Mouse (Mus musculus) gastrocnemius, postnatal 25 days (tissue): Measurements from ENCODE around the gene Dctn3. TPM values are rescaled to one million over a fixed set of nuclear protein-coding genes. Genes with fewer than 3 reads are reported as not detected.
"Not testable (repeated sequence)": the region's sequence is repeated elsewhere in the genome, so short reads cannot be mapped to it uniquely, and the experiment has no call there.

Experiments
- DNase-seq: peaks from one replicate; pipeline ENCODE4 v3.0.0; 2022
- long read RNA-seq, 2 experiments: library from polyadenylated mRNA; stranded (forward); transcript quantifications; one replicate each; pipeline ENCODE4 v2.0.0; 2021
- total RNA-seq, 2 experiments: library from RNA; stranded (reverse); gene quantifications; 1 replicate in 1 of 2; 2 replicates in 1 of 2; pipeline ENCODE4 v1.2.3; 2021

Dctn3 gene
- 10 to 100 TPM; 38.5 to 40.6 TPM for total RNA-seq
- long read RNA-seq, experiment 1, transcript Dctn3-201 (7 exons, 973 nt) = major isoform, 118 of 125 reads
- long read RNA-seq, experiment 1, partial matches to known transcripts = 3 of 125 reads
- long read RNA-seq, experiment 1, other reads (novel, unspliced or antisense) = 1 of 125 reads
- long read RNA-seq, experiment 2, transcript Dctn3-201 (7 exons, 973 nt) = major isoform, 66 of 71 reads
- long read RNA-seq, experiment 2, partial matches to known transcripts = 2 of 71 reads
- long read RNA-seq, experiment 2, other reads (novel, unspliced or antisense) = 3 of 71 reads

GRCm38 (mm10) chr4:41722918-41723351, at the start of gene Dctn3:
Gene Dctn3, minus strand, starts transcription at chr4:41723170.
- DNase-seq = peak; percentile 83

- DNase-seq = not testable (repeated sequence)
Measured at GRCm38 (mm10) chr4:41767301-41767700, 44.3 kb upstream of the Dctn3 start.

- DNase-seq = not testable (repeated sequence)
Measured at GRCm38 (mm10) chr4:41763176-41763575, 40.2 kb upstream of the Dctn3 start.

DNA sequence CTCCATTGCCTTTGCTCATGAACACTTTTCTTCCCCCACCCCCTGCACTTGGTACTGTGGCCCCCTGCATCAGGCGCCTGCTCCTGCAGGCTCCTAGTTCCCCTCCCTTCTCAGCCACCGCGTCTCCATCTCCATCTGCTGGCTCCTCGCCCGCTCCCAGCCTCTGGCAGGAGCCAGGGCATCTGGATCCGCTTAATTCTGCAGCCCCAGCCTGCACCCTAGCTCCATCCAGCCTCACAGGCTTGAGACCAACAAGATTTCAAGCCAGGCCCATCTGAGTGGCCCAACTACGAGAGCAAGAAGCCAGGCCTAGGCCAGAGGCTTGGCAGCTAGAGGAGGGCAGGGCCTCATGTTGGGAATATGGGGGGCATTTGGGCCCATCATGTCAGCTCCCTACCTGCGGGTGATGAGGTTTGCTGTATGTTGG, 39.7 kb upstream of the Dctn3 start:
- peak; percentile 89 for DNase-seq

- peak; percentile 53 for DNase-seq
Measured at GRCm38 (mm10) chr4:41762099-41762687, 39.2 kb upstream of the Dctn3 start.

DNA sequence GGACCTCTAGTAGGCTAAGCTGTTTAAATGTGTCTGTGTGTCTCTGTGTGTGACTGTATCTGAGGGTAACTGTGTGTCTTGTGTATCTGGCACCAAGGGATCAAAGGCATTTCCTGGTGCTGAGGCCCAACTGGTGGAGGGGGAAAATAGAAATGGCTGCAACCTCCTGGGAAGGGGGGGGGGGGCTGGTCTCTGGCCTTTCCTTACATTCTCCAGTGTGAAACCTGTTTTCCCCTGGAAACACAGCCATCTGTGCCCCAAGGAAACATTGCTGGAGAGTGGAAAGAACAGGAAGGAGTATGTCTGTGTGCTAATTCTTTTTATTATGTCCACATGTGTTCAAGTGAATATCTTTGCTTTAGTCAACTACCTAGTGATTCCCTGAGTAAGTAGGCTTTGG, 38.7 kb upstream of the Dctn3 start:
- DNase-seq = no peak

GRCm38 (mm10) chr4:41760911-41761310, 37.9 kb upstream of the Dctn3 start:
- no peak for DNase-seq

- DNase-seq = peak; percentile 96
Measured at GRCm38 (mm10) chr4:41760288-41760721, 37.3 kb upstream of the Dctn3 start.

- DNase-seq = no peak
Measured at GRCm38 (mm10) chr4:41759656-41760287, 36.8 kb upstream of the Dctn3 start.

DNA sequence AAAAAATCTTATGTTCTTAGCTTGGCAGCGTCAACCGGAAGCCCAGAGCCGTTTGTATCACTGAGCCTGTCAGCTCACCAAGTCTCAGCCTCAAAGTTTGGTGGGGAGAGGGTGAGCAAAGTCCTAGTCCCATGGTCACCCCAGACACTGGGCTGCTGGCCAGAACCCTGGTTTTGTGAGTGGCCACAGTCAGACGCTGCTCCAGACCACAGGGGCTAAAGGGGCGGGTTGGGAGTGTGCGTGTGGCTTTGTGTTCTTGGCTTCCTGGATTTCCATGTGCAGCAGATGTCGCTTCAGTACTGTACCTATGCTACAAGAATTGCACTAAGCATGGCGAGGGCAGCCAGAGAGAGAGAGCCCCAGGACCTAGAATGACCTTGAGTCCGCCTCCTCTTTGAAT, 36.2 kb upstream of the Dctn3 start:
- DNase-seq = no peak

GRCm38 (mm10) chr4:41758701-41759100, 35.7 kb upstream of the Dctn3 start:
- DNase-seq = no peak

GRCm38 (mm10) chr4:41758021-41758420, 35.1 kb upstream of the Dctn3 start:
- no peak for DNase-seq

DNA sequence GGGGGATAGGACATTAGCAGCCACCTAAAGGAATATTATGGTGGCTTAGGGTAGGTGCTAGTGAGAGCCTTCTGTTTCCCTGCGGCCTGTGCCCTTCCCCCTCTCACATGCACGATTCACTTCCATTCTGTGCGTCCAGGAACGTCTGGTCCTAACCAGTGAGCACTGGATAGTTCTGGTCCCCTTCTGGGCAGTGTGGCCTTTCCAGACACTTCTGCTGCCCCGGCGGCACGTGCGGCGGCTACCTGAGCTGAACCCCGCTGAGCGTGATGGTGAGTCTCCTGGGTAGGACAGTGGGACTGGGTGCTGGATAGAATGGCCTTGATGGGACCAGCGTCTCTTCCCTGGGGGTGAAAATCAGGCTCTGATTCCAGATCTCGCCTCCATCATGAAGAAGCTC, 34.4 kb upstream of the Dctn3 start:
- no peak for DNase-seq

DNA sequence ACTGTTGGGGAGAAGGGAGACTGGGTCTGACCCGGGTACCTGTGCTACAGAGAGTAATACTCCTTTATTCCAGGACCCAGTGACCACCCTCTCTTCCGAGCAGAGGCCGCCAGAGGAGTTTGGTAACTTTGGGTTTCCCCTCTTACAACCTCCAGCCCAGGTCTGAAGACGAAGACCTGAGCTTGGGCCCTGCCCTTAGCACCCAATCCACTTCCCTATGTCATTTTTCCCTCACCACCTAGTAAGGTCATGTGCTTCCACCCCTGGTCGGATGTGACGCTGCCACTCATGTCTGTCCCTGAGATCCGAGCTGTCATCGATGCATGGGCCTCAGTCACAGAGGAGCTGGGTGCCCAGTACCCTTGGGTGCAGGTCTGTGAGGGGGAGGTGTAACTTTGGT, 33.5 kb upstream of the Dctn3 start:
- no peak for DNase-seq

DNA sequence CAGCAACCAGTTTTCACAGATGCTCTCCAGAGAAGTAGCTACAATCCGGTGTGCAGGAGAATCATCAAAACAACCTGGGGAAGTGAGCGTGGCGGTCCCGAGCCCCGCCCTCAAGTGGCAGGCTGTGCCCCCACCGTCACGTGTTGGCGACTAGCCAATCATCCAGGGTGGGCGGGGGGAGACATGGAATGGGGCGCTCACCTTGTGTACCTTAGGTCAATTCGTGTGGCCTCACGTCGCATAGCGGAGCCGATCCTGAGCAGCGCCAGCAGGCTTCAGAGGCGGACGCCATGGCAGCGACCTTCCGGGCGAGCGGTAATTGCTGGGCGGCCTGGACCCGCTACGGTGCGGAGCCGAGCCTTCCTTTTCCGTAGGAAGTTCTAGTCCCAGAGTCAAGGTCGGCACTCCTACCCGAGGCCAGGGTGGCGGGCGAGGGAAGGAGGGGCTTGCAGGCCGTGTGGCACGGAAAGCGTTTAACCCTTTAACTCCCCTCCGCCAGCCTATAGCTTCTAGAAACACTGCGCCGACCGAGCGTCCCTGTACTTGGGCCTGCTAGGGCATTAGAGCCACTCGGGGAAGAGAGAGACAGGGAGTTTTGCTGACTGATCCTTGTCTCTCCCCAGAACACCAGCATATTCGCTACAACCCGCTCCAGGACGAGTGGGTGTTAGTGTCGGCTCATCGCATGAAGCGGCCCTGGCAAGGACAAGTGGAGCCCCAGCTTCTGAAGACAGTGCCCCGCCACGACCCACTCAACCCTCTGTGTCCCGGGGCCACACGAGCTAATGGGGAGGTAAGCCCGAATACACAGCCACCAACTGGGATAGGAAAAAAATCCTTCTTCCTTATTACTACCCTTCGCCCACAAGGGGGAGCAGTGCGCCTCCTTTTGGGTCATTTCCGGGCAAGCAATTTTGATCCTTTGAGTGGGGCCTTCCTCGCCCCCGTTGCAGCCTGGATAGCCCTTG, 32.7 kb upstream of the Dctn3 start, which contains the start of gene Sigmar1:
TSS of gene Sigmar1 (minus strand) at position 820 of the 968 bp plus-strand sequence.
- DNase-seq = peak; percentile 80

GRCm38 (mm10) chr4:41754797-41755337, 31.9 kb upstream of the Dctn3 start, which contains the start of gene Galt:
Gene Galt, plus strand, starts transcription at chr4:41755228.
- DNase-seq = no peak

- DNase-seq = no peak
Measured at GRCm38 (mm10) chr4:41745021-41745420, 22.1 kb upstream of the Dctn3 start.

DNA sequence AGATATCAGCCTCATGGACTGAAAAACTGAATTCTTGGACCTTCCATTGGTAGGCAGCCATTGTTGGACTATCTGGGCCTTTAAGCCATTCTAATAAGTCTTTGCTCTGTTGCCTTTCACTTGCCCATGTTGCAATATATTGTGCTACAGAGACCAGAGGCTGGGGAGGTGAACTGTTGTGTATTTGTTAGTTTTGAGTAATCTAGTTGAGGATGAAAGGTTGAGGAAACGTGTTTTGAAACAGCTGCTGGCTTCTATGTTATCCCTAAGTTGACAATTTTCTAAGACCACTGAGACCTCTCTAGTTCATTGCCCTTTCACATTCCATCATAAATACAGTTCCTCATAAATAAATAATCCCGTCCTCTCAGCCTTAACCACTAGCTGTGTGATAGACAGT, 21.2 kb upstream of the Dctn3 start:
- DNase-seq = no peak

DNA sequence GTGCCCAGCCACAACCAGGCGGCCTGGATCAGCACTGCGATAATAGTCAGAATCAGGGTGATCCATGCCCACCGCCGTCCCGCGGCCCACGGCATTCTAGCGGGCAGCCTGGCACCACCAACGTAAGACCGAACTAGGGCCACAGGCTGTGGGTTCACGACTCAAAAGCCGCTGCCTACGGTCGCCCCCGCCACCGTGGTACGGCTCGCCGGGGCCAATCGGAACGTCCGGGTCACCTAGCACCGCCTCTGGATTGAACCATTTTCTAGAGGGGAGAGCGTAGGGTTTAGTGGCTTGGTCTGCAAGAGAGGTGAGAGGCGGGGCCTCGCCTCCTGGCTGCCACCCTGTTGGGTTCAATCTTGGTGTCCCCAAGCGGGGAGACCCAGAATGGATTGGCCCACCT, 18.2 kb upstream of the Dctn3 start:
- peak; percentile 93 for DNase-seq

DNA sequence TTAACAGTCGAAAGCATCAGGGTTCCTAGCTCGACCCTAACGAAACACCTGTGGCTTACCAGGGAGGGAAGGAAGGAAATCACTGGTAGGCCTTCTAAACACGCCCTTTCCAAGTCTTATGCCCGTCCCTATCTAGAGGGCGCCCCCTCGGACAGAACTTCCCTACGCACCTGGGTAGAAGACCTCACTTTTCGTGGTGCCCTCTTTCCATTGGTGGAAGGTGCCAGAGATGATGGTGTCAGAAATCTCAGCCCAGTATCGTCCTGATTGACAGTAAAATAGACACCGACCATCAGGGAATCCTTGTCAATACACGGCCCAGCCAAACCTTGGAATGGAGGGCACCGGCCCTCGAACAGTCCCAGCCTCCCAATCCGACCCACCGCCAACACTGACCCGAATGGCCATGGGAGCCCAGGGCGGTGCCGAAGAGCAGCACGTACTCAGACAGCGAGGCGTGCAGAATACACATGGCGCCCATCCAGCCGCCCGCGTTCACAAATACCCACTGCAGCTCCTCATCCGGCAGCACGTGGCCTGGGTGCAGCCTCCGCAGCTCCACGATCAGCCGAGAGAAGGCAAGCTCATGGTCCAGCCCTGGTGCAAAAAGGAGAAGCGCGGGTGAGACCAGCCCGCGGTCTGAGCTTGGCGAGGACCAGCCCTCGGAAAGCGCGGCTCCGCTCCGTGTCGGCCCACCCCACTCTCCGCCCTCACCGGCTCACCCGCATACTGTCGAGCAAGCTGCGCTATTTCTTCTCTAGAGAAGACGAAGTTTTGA, 17.6 kb upstream of the Dctn3 start:
- no peak for DNase-seq

DNA sequence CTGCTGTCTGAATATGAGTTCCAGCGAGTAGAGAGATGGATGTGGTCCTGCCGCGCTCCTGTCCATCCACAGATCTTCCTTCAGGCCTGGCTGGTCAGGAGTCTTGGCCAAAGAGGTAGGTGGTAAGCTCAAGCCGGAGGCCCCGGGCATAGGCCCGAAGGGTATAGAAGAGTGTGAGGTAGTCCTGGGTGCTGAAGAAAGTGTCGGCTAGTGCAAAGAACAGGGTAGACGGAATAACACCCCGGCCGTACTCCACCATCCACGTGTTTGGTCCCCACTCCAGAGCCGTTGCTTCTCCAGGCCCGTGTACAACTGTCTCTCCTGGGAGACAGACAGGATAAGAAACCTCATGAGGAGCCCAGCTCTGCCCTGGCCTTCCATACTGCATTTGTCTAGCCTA, 16.3 kb upstream of the Dctn3 start:
- DNase-seq = no peak
